Mouse (Mus musculus) limb, embryonic 11.5 days (tissue): Measurements from ENCODE around the gene Il1r1. TPM values are rescaled to one million over a fixed set of nuclear protein-coding genes. Genes with fewer than 3 reads are reported as not detected.

Source experiments
- ATAC-seq: fragments of 200-750 bp; cut with Nextera tagmentation; 2 replicates; pipeline ENCODE4 v1.8.0; 2017; ENCODE audit warnings: low read depth; ENCODE audit not compliant: insufficient number of reproducible peaks, low FRiP score, low TSS enrichment
- DNase-seq: peaks from one replicate; pipeline ENCODE4 v3.0.0-alpha.2; 2015; ENCODE audit warnings: low spot score
- H3K27ac ChIP-seq: fragments of 300-500 bp; sonication (generic); replicated peaks from 2 replicates; pipeline ENCODE4 v1.5.1; 2014; ENCODE audit warnings: low read depth, mild to moderate bottlenecking, low read length
- H3K27me3 ChIP-seq: fragments of 300-500 bp; sonication (generic); 2 replicates; pipeline ENCODE4 v1.6.1; 2014; ENCODE audit warnings: mild to moderate bottlenecking, low read length, mixed read lengths; ENCODE audit not compliant: control insufficient read depth, insufficient read depth
- H3K36me3 ChIP-seq: fragments of 300-500 bp; sonication (generic); 2 replicates; pipeline ENCODE4 v1.6.1; 2014; ENCODE audit warnings: mild to moderate bottlenecking, low read length, moderate library complexity, mixed read lengths; ENCODE audit not compliant: control insufficient read depth, insufficient read depth
- H3K4me1 ChIP-seq: fragments of 300-500 bp; sonication (generic); 2 replicates; pipeline ENCODE4 v1.6.1; 2014; ENCODE audit warnings: low read length, mixed read lengths; ENCODE audit not compliant: control insufficient read depth, insufficient read depth
- H3K4me2 ChIP-seq: fragments of 300-500 bp; sonication (generic); 2 replicates; pipeline ENCODE4 v1.6.1; 2014; ENCODE audit warnings: low read depth, mild to moderate bottlenecking, moderate library complexity; ENCODE audit not compliant: severe bottlenecking
- H3K4me3 ChIP-seq: fragments of 300-500 bp; sonication (generic); 2 replicates; pipeline ENCODE4 v1.5.1; 2014; ENCODE audit warnings: low read depth, low read length
- H3K9ac ChIP-seq: fragments of 300-500 bp; sonication (generic); 2 replicates; pipeline ENCODE4 v1.6.1; 2014; ENCODE audit warnings: mild to moderate bottlenecking, low read length
- H3K9me3 ChIP-seq: fragments of 300-500 bp; sonication (generic); 2 replicates; pipeline ENCODE4 v1.6.1; 2016; ENCODE audit warnings: low read length; ENCODE audit not compliant: control insufficient read depth
- WGBS: fragments of 180-500 bp; shearing (Covaris S2); extraction: QIAGEN DNeasy Blood & Tissue Kit; methylation state at CpG from one replicate; pipeline ENCODE4 v1.1.7; 2014; 5-methylcytosine and 5-hydroxymethylcytosine counted together
- polyA plus RNA-seq: library from polyadenylated mRNA; unstranded; fragments of >200 nt; fragmentation: Nextera tagmentation; extraction: Ambion mirVana; gene quantifications from 2 replicates; pipeline ENCODE4 v1.2.1, GENCODE M21; 2014

Gene Il1r1
- polyA plus RNA-seq, 1 experiment from 2014 or later = 1.8 TPM

- H3K27ac ChIP-seq = no peak overlapping the region
- H3K4me2 ChIP-seq = no peak overlapping the region
- peaks cover 3% of the 10 kb centered on the region; the same call in 1 of the 2 replicates for H3K4me1 ChIP-seq
- H3K4me3 ChIP-seq = no peak overlapping the region
- DNase-seq (no peak), ATAC-seq (no peak)
- no peaks in the 10 kb centered on the region for H3K36me3 ChIP-seq
- H3K9ac ChIP-seq = no peak overlapping the region
- 88% methylated on average over 5 of the region's 5 CpGs for WGBS
- no peaks in the 10 kb centered on the region for H3K27me3 ChIP-seq
- no peaks in the 10 kb centered on the region for H3K9me3 ChIP-seq
These were observed 10.8 kb downstream of the Il1r1 start for GRCm38 (mm10) chr1:40235597-40236249.

DNA sequence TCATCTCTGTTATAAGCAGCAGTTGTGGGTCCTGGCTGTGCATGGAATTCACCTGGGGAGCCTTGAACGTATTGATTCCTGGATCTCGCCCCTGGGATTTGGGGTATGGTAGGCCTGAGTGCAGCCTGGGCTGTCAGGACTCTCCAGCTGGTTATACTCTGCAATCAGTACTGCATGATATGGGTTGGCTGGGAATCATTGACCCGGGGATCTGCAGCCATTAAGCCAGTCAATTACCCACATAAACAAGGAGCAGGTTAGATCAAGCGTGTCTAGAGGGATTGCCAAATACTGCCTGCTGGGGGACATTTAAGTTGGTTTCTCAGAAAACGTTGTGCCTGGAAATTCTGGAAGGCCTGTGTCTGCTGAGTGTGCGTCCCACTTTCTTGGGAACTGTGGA is 11.8 kb downstream of the Il1r1 start:
- no peaks in the 10 kb centered on the region for H3K36me3 ChIP-seq
- ATAC-seq (no peak), DNase-seq (no peak)

GRCm38 (mm10) chr1:40237094-40237493 is 12.2 kb downstream of the Il1r1 start:
- Histone ChIP-seq H3K9me3 (no peaks in the 10 kb centered on the region), H3K9ac (no peak overlapping the region), H3K4me2 (no peak overlapping the region), H3K27me3 (no peaks in the 10 kb centered on the region), H3K27ac (no peak overlapping the region), H3K4me3 (no peak overlapping the region), H3K36me3 (no peaks in the 10 kb centered on the region), H3K4me1 (peaks cover 3% of the 10 kb centered on the region; the same call in 1 of the 2 replicates)
- DNase-seq = no peak
- ATAC-seq = no peak
- 63% methylated on average over 6 of the region's 6 CpGs for WGBS

More for the DNA sequence above, 11.8 kb downstream of the Il1r1 start:
- Histone ChIP-seq H3K4me2 (no peak overlapping the region), H3K27ac (no peak overlapping the region), H3K4me1 (peaks cover 3% of the 10 kb centered on the region; the same call in 1 of the 2 replicates), H3K9ac (no peak overlapping the region), H3K4me3 (no peak overlapping the region), H3K27me3 (no peaks in the 10 kb centered on the region), H3K9me3 (no peaks in the 10 kb centered on the region)
- WGBS = 55% methylated on average over 6 of the region's 6 CpGs

DNA sequence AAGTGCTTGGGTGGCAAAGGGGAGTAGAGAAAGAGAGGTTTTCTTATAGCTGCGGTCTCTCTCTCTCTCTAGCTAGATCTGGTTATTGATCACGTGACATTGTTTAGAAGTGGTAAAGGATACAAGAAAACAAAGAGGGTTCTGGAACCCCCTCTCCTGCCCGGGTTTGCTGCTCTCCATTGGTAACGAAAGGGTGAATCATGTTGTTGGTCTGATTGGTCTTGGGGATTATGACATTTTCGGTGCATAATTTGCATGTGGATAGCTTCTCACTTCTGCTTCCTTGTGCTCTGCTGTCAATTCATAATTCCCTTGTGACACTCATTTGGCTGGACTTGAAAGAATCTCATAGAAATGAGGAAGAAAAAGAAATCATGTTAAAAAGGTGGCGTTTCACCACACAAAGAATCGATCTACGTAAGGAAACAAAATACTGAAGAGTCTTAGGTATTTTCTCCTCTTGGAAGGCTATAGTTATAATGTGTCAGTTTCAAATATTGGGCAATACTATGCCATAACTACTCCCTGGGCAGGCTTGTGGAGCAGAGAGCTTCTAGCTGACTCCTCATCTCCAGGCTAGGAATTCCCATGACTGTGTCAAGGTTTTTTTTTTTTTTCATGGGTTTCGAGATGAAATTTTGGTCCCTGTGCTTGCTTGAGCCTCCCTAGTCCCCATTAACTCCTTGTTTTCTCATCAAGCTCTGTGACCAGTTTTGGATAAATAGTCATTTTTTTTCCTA is 15.6 kb downstream of the Il1r1 start:
- no peak for DNase-seq
- H3K4me1 ChIP-seq = no peaks in the 10 kb centered on the region
- no peak overlapping the region for H3K4me2 ChIP-seq
- H3K27me3 ChIP-seq = no peaks in the 10 kb centered on the region
- no peak overlapping the region for H3K4me3 ChIP-seq
- ATAC-seq = no peak
- H3K27ac ChIP-seq = no peak overlapping the region
- 90% methylated on average over 9 of the region's 9 CpGs for WGBS
- H3K9ac ChIP-seq = no peak overlapping the region
- no peaks in the 10 kb centered on the region for H3K9me3 ChIP-seq
- H3K36me3 ChIP-seq = no peaks in the 10 kb centered on the region

DNA sequence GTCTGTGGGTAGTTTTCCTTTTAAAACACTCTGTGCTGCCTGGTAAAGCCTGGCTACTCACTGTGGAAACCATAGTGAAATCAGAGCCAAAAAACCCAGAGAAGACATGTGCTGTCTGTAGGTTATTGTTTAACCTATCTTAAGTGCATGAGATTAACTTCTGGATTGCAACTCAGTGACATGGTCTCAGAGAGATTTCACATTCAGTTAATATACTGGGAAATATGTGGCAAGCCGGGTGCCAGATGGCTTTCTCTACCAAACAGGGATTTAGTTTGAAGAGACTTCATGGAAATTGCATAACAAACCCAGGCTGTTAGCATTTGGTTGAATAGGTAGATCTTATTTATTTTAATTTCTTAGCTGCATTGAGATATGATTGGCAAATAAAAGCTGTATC is 17.8 kb downstream of the Il1r1 start:
- WGBS = 85% methylated on average over 1 of the region's 1 CpGs
- no peaks in the 10 kb centered on the region for H3K4me1 ChIP-seq
- no peaks in the 10 kb centered on the region for H3K9me3 ChIP-seq
- no peak overlapping the region for H3K4me3 ChIP-seq
- H3K4me2 ChIP-seq = no peak overlapping the region
- no peaks in the 10 kb centered on the region for H3K27me3 ChIP-seq
- H3K27ac ChIP-seq = no peak overlapping the region
- H3K9ac ChIP-seq = no peak overlapping the region
- no peaks in the 10 kb centered on the region for H3K36me3 ChIP-seq
- DNase-seq (no peak), ATAC-seq (no peak)

GRCm38 (mm10) chr1:40243561-40243998 is 18.7 kb downstream of the Il1r1 start:
- 49% methylated on average over 3 of the region's 3 CpGs for WGBS
- no peak overlapping the region for H3K9ac ChIP-seq
- no peaks in the 10 kb centered on the region for H3K36me3 ChIP-seq
- H3K9me3 ChIP-seq = no peaks in the 10 kb centered on the region
- no peak overlapping the region for H3K4me3 ChIP-seq
- no peaks in the 10 kb centered on the region for H3K27me3 ChIP-seq
- peak; percentile 49 for DNase-seq
- no peak overlapping the region for H3K27ac ChIP-seq
- H3K4me1 ChIP-seq = no peaks in the 10 kb centered on the region
- no peak overlapping the region for H3K4me2 ChIP-seq
- ATAC-seq = no peak

- Histone ChIP-seq H3K36me3 (no peaks in the 10 kb centered on the region), H3K4me2 (no peak overlapping the region), H3K9ac (no peak overlapping the region), H3K9me3 (no peaks in the 10 kb centered on the region), H3K27me3 (no peaks in the 10 kb centered on the region), H3K27ac (no peak overlapping the region), H3K4me3 (no peak overlapping the region), H3K4me1 (no peaks in the 10 kb centered on the region)
- WGBS = 68% methylated on average over 4 of the region's 4 CpGs
- no peak for ATAC-seq
- no peak for DNase-seq
These were observed 25.5 kb downstream of the Il1r1 start for GRCm38 (mm10) chr1:40250425-40250824.

DNA sequence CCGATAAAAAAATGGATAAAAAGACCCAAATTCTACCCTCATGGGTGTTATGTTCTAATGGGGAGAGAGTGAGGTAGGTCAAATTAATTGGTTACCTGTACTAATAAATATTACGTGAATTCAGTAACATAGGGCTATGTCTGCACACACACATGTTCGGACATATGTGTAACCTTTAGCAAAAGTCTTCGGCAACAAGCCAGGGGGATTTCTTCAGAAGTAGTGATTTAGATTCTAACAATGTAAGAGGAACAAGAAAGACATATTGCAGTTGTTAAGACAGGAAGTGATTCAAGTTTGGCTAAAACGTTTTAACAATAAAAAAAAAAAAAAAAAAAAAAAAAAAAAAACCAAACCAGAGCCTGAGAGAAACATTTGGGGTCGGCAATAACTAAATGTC is 27.6 kb downstream of the Il1r1 start:
- H3K9ac ChIP-seq = no peak overlapping the region
- DNase-seq (no peak), ATAC-seq (no peak)
- H3K4me1 ChIP-seq = no peaks in the 10 kb centered on the region
- no peak overlapping the region for H3K27ac ChIP-seq
- H3K4me3 ChIP-seq = no peak overlapping the region
- no peaks in the 10 kb centered on the region for H3K27me3 ChIP-seq
- H3K4me2 ChIP-seq = no peak overlapping the region
- no peaks in the 10 kb centered on the region for H3K9me3 ChIP-seq
- WGBS = 84% methylated on average over 6 of the region's 6 CpGs
- H3K36me3 ChIP-seq = no peaks in the 10 kb centered on the region
